Mouse (Mus musculus): ENCODE data around the gene Isg20l2.
"Not testable (repeated sequence)": the region's sequence is repeated elsewhere in the genome, so short reads cannot be mapped to it uniquely, and the experiment has no call there.

DNA sequence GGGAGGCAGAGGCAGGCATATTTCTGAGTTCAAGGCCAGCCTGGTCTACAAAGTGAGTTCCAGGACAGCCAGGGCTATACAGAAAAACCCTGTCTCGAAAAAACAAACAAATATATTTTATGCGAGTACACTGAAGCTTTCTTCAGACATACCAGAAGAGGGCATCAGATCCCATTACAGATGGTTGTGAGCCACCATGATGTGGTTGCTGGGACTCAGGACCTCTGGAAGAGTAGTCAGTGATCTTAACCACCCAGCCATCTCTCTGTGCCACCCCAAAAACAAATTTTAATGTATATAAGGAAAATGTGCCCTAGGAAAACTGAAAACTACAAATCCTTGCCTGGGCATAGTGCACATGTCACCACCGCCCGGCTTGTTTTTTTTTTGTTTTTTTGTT, 42.7 kb upstream of the Isg20l2 start:
- not testable (repeated sequence) for TF ChIP-seq CTCF (IDR thresholded peaks at IDR 0.05; ENCODE audit: borderline replicate concordance, extremely low read depth, insufficient read depth, insufficient read length); POLR2A (IDR thresholded peaks at IDR 0.05; ENCODE audit: borderline replicate concordance, extremely low read depth, insufficient read depth, insufficient read length, poor library complexity, severe bottlenecking)
